Mouse (Mus musculus) heart, postnatal 4 days (tissue): ENCODE data around the gene Tctex1d2. TPM values are rescaled to one million over a fixed set of nuclear protein-coding genes. Genes with fewer than 3 reads are reported as not detected.

Experiments
- DNase-seq: peaks from one replicate; pipeline ENCODE4 v3.0.0; 2021
- total RNA-seq, 2 experiments: library from RNA; stranded (reverse); gene quantifications; 2 replicates each; pipeline ENCODE4 v1.2.3; 2021

Tctex1d2 gene
- total RNA-seq, 2 experiments from 2014 or later, result 8.0 to 8.7 TPM

GRCm38 (mm10) chr16:32472276-32473015 is 52.9 kb downstream of the Tctex1d2 start:
- no peak for DNase-seq

GRCm38 (mm10) chr16:32477315-32477714 is 57.8 kb downstream of the Tctex1d2 start:
- peak; percentile 44 for DNase-seq

Other genes with a start within 250 kb of the Tctex1d2 start
- gene Bex6, start 239.9 kb upstream of the Tctex1d2 start, total RNA-seq, result not detected
- gene Fbxo45, start 172.5 kb upstream of the Tctex1d2 start, total RNA-seq, result 10 to 100 TPM; 16.6 to 18.4 TPM
- gene Wdr53, start 172.5 kb upstream of the Tctex1d2 start, total RNA-seq, result 1 to 10 TPM; 8.0 to 8.5 TPM
- 1 to 10 TPM; 2.1 to 2.9 TPM for gene Smco1, start 148.2 kb upstream of the Tctex1d2 start, total RNA-seq
- gene Rnf168, start 142.2 kb upstream of the Tctex1d2 start, total RNA-seq, result 10 to 100 TPM; 22.2 to 23.6 TPM
- gene Ubxn7, start 87.4 kb upstream of the Tctex1d2 start, total RNA-seq, result 10 to 100 TPM; 34.7 to 35.6 TPM
- gene Tm4sf19, start 19.2 kb upstream of the Tctex1d2 start, total RNA-seq, result not detected
- 10 to 100 TPM; 90.4 to 97.4 TPM for gene Pcyt1a, start 11.2 kb downstream of the Tctex1d2 start, total RNA-seq
- gene Slc51a, start 68.2 kb downstream of the Tctex1d2 start, total RNA-seq, result 1 to 10 TPM; 4.2 to 5.5 TPM
- gene Zdhhc19, start 76.6 kb downstream of the Tctex1d2 start, total RNA-seq, result under 1 TPM in 1 of 2 experiments, not detected in 1; 0.24 TPM
- 100 to 1,000 TPM; 139 to 148 TPM for gene Tfrc, start 189.2 kb downstream of the Tctex1d2 start, total RNA-seq
- gene Tnk2, start 224.2 kb downstream of the Tctex1d2 start, total RNA-seq, result 10 to 100 TPM; 38.4 to 49.9 TPM